Mouse (Mus musculus) midbrain, embryonic 13.5 days (tissue): ENCODE results near the gene Lpar5. TPM values are rescaled to one million over a fixed set of nuclear protein-coding genes. Genes with fewer than 3 reads are reported as not detected.

Experiments
- microRNA-seq: library from miRNA; unstranded; fragments of <30 nt; microRNA quantifications from one replicate; pipeline ENCODE4, GENCODE M21; 2016
- polyA plus RNA-seq: library from polyadenylated mRNA; unstranded; fragments of >200 nt; fragmentation: Nextera tagmentation; extraction: Ambion mirVana; gene quantifications from 2 replicates; pipeline ENCODE4 v1.2.1, GENCODE M21; 2015

The Lpar5 gene
- polyA plus RNA-seq, 1 experiment from 2014 or later: 0.34 TPM

Small RNA genes lying within 50 kb of the gene (microRNA-seq; reads per million reads assigned to microRNA genes)
- not detected for gene Mir7045

Other genes starting within 250 kb of the Lpar5 start
- 202 and 204 TPM in 2 replicates for gene Usp5, start 238.4 kb upstream of the Lpar5 start, polyA plus RNA-seq
- gene Cdca3, start 238.4 kb upstream of the Lpar5 start, polyA plus RNA-seq: 82.7 and 89.5 TPM in 2 replicates
- 5.1 and 7.5 TPM in 2 replicates for gene Gnb3, start 227.6 kb upstream of the Lpar5 start, polyA plus RNA-seq
- gene P3h3, start 210.2 kb upstream of the Lpar5 start, polyA plus RNA-seq: 12.3 and 17.0 TPM in 2 replicates
- 19.2 and 22.9 TPM in 2 replicates for gene Gpr162, start 203.9 kb upstream of the Lpar5 start, polyA plus RNA-seq
- 0.07 TPM in 1 of 2 replicates, not detected in the other for gene Cd4, start 179.7 kb upstream of the Lpar5 start, polyA plus RNA-seq
- 2.3 and 2.5 TPM in 2 replicates for gene Lag3, start 156.2 kb upstream of the Lpar5 start, polyA plus RNA-seq
- gene Ptms, start 147.8 kb upstream of the Lpar5 start, polyA plus RNA-seq: 662 and 802 TPM in 2 replicates
- 419 and 462 TPM in 2 replicates for gene Mlf2, start 136.5 kb upstream of the Lpar5 start, polyA plus RNA-seq
- gene Cops7a, start 102.4 kb upstream of the Lpar5 start, polyA plus RNA-seq: 89.9 and 95.2 TPM in 2 replicates
- gene Pianp, start 71.2 kb upstream of the Lpar5 start, polyA plus RNA-seq: 25.6 and 27.4 TPM in 2 replicates
- gene Zfp384, start 58.8 kb upstream of the Lpar5 start, polyA plus RNA-seq: 18.8 and 23.1 TPM in 2 replicates
- 195 and 201 TPM in 2 replicates for gene Ing4, start 28.2 kb upstream of the Lpar5 start, polyA plus RNA-seq
- gene Acrbp, start 18.2 kb upstream of the Lpar5 start, polyA plus RNA-seq: 15.8 and 19.7 TPM in 2 replicates
- 133 and 138 TPM in 2 replicates for gene Chd4, start 28.1 kb downstream of the Lpar5 start, polyA plus RNA-seq
- gene Nop2, start 64.0 kb downstream of the Lpar5 start, polyA plus RNA-seq: 43.2 and 45.9 TPM in 2 replicates
- gene Iffo1, start 77.3 kb downstream of the Lpar5 start, polyA plus RNA-seq: 14.9 and 19.3 TPM in 2 replicates
- gene Gapdh, start 98.5 kb downstream of the Lpar5 start, polyA plus RNA-seq: 1,484 and 1,546 TPM in 2 replicates
- 101 and 103 TPM in 2 replicates for gene Ncapd2, start 123.8 kb downstream of the Lpar5 start, polyA plus RNA-seq
- 163 and 165 TPM in 2 replicates for gene Mrpl51, start 123.9 kb downstream of the Lpar5 start, polyA plus RNA-seq
- 7.7 and 8.8 TPM in 2 replicates for gene Vamp1, start 147.6 kb downstream of the Lpar5 start, polyA plus RNA-seq
- 3.2 and 3.7 TPM in 2 replicates for gene Tapbpl, start 163.9 kb downstream of the Lpar5 start, polyA plus RNA-seq
- 2.2 and 2.5 TPM in 2 replicates for gene Cd27, start 169.1 kb downstream of the Lpar5 start, polyA plus RNA-seq
- 0.11 TPM in 1 of 2 replicates, not detected in the other for gene Tuba3a, start 218.1 kb downstream of the Lpar5 start, polyA plus RNA-seq
- gene Ltbr, start 246.0 kb downstream of the Lpar5 start, polyA plus RNA-seq: 11.3 and 13.3 TPM in 2 replicates